Mouse (Mus musculus) stomach, embryonic 14.5 days (tissue): ENCODE data around the gene Tmigd3. TPM values are rescaled to one million over a fixed set of nuclear protein-coding genes. Genes with fewer than 3 reads are reported as not detected.
"Not testable (repeated sequence)": the region's sequence is repeated elsewhere in the genome, so short reads cannot be mapped to it uniquely, and the experiment has no call there.

Experiments used
- ATAC-seq: fragments of 200-750 bp; cut with Nextera tagmentation; 2 replicates; pipeline ENCODE4 v1.8.0; 2017; ENCODE audit warnings: low read depth, moderate TSS enrichment; ENCODE audit not compliant: insufficient number of reproducible peaks, insufficient read depth, low FRiP score
- H3K27ac ChIP-seq: fragments of 300-500 bp; sonication (generic); 2 replicates; pipeline ENCODE4 v1.5.1; 2014; ENCODE audit warnings: mild to moderate bottlenecking, low read length, moderate library complexity, mixed read lengths
- H3K27me3 ChIP-seq: fragments of 300-500 bp; sonication (generic); 2 replicates; pipeline ENCODE4 v1.6.1; 2014; ENCODE audit warnings: low read length, control low read depth, mixed read lengths; ENCODE audit not compliant: control insufficient read depth, insufficient read depth
- H3K36me3 ChIP-seq: fragments of 300-500 bp; sonication (generic); 2 replicates; pipeline ENCODE4 v1.6.1; 2014; ENCODE audit warnings: mild to moderate bottlenecking, control low read depth, low read length, moderate library complexity, mixed read lengths; ENCODE audit not compliant: control insufficient read depth, insufficient read depth
- H3K4me1 ChIP-seq: fragments of 300-500 bp; sonication (generic); 2 replicates; pipeline ENCODE4 v1.6.1; 2014; ENCODE audit warnings: low read length, control low read depth, mixed read lengths; ENCODE audit not compliant: control insufficient read depth, insufficient read depth
- H3K4me2 ChIP-seq: fragments of 300-500 bp; sonication (generic); replicated peaks from 2 replicates; pipeline ENCODE4 v1.6.1; 2014; ENCODE audit warnings: low read depth, low read length, control low read depth
- H3K4me3 ChIP-seq: fragments of 300-500 bp; sonication (generic); 2 replicates; pipeline ENCODE4 v1.5.1; 2014; ENCODE audit warnings: low read depth, low read length, control low read depth
- H3K9ac ChIP-seq: fragments of 300-500 bp; sonication (generic); replicated peaks from 2 replicates; pipeline ENCODE4 v1.6.1; 2014; ENCODE audit warnings: low read depth, mild to moderate bottlenecking, control low read depth, low read length, moderate library complexity, mixed read lengths
- H3K9me3 ChIP-seq: fragments of 300-500 bp; sonication (generic); 2 replicates; pipeline ENCODE4 v1.6.1; 2016; ENCODE audit warnings: low read depth, low read length, control low read depth; ENCODE audit not compliant: control insufficient read depth
- WGBS: fragments of 180-500 bp; shearing (Covaris S2); extraction: QIAGEN DNeasy Blood & Tissue Kit; methylation state at CpG from one replicate; pipeline ENCODE4 v1.1.7; 2014; 5-methylcytosine and 5-hydroxymethylcytosine counted together
- polyA plus RNA-seq: library from polyadenylated mRNA; unstranded; fragments of >200 nt; fragmentation: Nextera tagmentation; extraction: Ambion mirVana; gene quantifications from 2 replicates; pipeline ENCODE4 v1.2.1, GENCODE M21; 2014

Gene Tmigd3
- polyA plus RNA-seq, 1 experiment from 2014 or later = not detected

DNA sequence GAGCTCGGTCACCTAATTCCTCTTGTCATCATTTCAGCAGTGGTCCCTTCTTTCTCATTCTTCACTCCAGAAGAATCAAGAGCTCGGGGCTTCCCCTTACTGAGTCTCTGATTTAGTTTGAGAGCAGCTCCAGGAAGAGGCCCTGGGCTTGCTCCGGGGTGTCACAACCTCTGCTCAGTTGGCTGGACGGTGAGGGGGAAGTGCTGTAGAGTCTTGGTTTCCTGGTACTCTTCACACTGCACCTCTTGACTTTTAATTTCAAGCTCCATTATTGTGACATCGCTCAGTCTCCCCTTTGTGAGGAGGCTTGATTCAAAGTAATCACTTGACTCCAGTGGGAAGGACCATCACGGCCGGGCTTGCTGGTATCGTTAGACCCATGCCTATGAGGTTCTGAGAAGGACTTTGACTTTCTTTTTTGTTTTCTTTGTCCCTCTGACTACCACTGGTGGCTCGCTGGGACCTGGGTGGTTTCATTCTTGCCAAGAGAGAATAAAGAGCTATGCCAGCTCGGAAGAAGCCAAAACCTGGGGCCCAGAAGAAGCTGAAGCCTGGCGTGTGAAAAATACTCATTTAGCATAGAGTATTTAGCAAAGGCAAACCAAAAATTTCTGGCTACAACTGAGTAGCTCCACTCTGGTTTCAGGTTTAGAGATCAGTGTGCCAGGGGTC lies 40.0 kb downstream of the Tmigd3 start:
- no peak overlapping the region for H3K4me2 ChIP-seq

GRCm38 (mm10) chr3:105912097-105912880 lies 41.6 kb downstream of the Tmigd3 start:
- Histone ChIP-seq H3K9me3 (no peaks in the 10 kb centered on the region), H3K36me3 (no peaks in the 10 kb centered on the region), H3K4me3 (no peak overlapping the region), H3K4me1 (no peaks in the 10 kb centered on the region), H3K27me3 (no peaks in the 10 kb centered on the region), H3K4me2 (no peak overlapping the region), H3K9ac (no peak overlapping the region), H3K27ac (no peak overlapping the region)
- WGBS = 51% methylated on average over 9 of the region's 9 CpGs
- ATAC-seq = no peak

More for the DNA sequence above, 40.0 kb downstream of the Tmigd3 start:
- no peak overlapping the region for H3K27ac ChIP-seq
- H3K27me3 ChIP-seq = no peaks in the 10 kb centered on the region
- no peak overlapping the region for H3K9ac ChIP-seq
- H3K36me3 ChIP-seq = no peaks in the 10 kb centered on the region
- WGBS = 80% methylated on average over 11 of the region's 11 CpGs
- H3K4me3 ChIP-seq = no peak overlapping the region
- ATAC-seq = no peak
- no peaks in the 10 kb centered on the region for H3K9me3 ChIP-seq
- no peaks in the 10 kb centered on the region for H3K4me1 ChIP-seq

DNA sequence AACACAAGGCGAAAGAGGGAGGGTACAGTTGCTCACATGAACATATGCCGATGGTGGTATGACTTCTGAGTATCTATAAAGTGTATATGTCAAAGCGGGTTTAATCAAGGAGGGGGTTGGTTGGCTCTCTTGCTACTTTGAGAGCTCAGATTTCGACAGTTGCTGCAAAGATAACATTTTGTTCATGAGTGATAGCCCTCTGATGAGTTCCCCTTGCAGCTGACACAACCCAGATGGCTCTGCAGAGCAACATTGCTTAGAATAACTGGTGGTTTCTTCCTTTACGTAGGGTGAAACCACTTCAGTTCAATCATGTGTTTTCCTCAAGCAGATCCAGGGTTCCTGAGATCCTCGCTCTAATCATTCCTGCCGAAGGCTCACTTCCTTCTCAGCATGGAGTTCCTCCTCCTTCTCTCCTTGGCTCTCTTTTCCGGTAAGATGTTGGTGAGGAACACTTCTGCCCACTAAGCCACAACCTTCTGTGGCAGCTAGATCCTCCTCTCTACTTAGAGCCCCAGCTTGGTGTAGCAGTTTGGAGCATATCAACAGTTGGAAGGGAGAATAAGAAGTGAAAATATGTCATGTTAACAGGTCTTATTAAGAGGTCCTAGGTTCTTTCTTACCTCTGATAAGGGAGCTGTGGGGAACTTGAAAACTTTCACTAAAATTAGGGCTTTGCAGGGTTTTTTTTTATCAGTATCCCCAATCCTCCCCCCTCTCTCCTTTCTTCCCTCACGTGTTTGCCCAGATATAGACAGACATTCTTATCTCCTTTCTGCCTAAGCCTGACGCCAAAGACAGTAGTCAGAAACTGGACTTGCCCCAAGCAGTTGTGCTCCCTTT lies 43.4 kb downstream of the Tmigd3 start:
- WGBS = 42% methylated on average over 10 of the region's 10 CpGs

GRCm38 (mm10) chr3:105915281-105915680 lies 44.6 kb downstream of the Tmigd3 start:
- WGBS = 13% methylated on average over 1 of the region's 1 CpGs
- H3K36me3 ChIP-seq = no peaks in the 10 kb centered on the region
- H3K9ac ChIP-seq = no peak overlapping the region
- H3K4me1 ChIP-seq = no peaks in the 10 kb centered on the region
- no peak overlapping the region for H3K27ac ChIP-seq
- H3K27me3 ChIP-seq = no peaks in the 10 kb centered on the region
- no peaks in the 10 kb centered on the region for H3K9me3 ChIP-seq
- no peak for ATAC-seq
- no peak overlapping the region for H3K4me3 ChIP-seq
- no peak overlapping the region for H3K4me2 ChIP-seq

More for the DNA sequence above, 43.4 kb downstream of the Tmigd3 start:
- H3K9me3 ChIP-seq = no peaks in the 10 kb centered on the region
- no peak overlapping the region for H3K9ac ChIP-seq
- no peak; the same call in 1 of the 2 replicates for ATAC-seq
- H3K27me3 ChIP-seq = no peaks in the 10 kb centered on the region
- H3K4me3 ChIP-seq = no peak overlapping the region
- H3K27ac ChIP-seq = no peak overlapping the region
- H3K4me2 ChIP-seq = no peak overlapping the region
- H3K36me3 ChIP-seq = no peaks in the 10 kb centered on the region
- no peaks in the 10 kb centered on the region for H3K4me1 ChIP-seq

- not testable (repeated sequence) for H3K4me3 ChIP-seq, H3K9me3 ChIP-seq, H3K27ac ChIP-seq, H3K27me3 ChIP-seq, H3K4me1 ChIP-seq, H3K36me3 ChIP-seq, ATAC-seq, H3K4me2 ChIP-seq, H3K9ac ChIP-seq
Observed at GRCm38 (mm10) chr3:105916455-105916854, 45.8 kb downstream of the Tmigd3 start.

- no peaks in the 10 kb centered on the region for H3K9me3 ChIP-seq
- no peaks in the 10 kb centered on the region for H3K4me1 ChIP-seq
- H3K36me3 ChIP-seq = no peaks in the 10 kb centered on the region
- H3K4me3 ChIP-seq = no peak overlapping the region
- 70% methylated on average over 10 of the region's 10 CpGs for WGBS
- H3K9ac ChIP-seq = no peak overlapping the region
- no peak overlapping the region for H3K27ac ChIP-seq
- no peak for ATAC-seq
- H3K4me2 ChIP-seq = no peak overlapping the region
- no peaks in the 10 kb centered on the region for H3K27me3 ChIP-seq
Observed at GRCm38 (mm10) chr3:105917656-105918354, 47.1 kb downstream of the Tmigd3 start.

DNA sequence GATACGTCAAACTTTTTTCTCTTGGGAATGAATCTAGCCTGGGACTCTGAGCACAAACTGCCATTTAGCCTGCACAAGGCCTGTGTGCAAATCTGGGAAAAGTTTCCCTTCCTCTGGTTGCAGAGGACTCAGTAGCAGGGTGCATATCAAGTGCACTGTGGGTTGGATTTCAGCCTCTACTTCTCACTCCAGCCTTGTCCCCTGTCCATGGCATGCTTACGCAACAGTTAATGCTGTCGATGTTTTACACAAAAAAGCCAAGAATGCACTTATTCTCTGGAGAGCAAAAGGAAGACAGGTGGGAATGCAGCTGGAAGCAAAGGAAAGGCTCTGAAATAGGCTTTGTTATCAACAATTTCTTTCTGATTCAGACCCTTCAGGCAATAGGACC lies 47.6 kb downstream of the Tmigd3 start:
- no peaks in the 10 kb centered on the region for H3K36me3 ChIP-seq
- H3K27ac ChIP-seq = no peak overlapping the region
- no peak overlapping the region for H3K4me3 ChIP-seq
- no peaks in the 10 kb centered on the region for H3K9me3 ChIP-seq
- 73% methylated on average over 3 of the region's 3 CpGs for WGBS
- H3K9ac ChIP-seq = no peak overlapping the region
- no peak for ATAC-seq
- no peak overlapping the region for H3K4me2 ChIP-seq
- H3K4me1 ChIP-seq = no peaks in the 10 kb centered on the region
- H3K27me3 ChIP-seq = no peaks in the 10 kb centered on the region

DNA sequence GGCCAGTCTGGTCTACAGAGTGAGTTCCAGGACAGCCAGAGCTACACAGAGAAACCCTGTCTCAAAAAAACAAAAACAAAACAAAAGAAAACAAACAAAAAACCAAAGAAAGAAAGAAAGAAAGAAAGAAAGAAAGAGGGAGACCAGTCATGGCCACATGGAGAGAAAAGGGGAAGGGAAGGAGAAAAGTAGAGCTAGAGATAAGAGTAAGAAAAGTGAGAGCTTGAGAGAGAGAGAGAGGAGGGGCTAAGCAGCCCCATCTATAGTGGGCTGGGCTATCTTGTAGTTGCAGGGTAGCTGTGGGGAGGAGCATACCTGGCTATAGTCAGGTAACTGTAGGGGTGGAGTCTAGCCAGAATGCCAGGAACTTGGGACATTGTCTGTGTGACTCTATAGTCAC lies 50.0 kb downstream of the Tmigd3 start:
- not testable (repeated sequence) for H3K4me2 ChIP-seq, H3K4me3 ChIP-seq, H3K27me3 ChIP-seq, H3K36me3 ChIP-seq, H3K9ac ChIP-seq, H3K27ac ChIP-seq, H3K4me1 ChIP-seq, H3K9me3 ChIP-seq, ATAC-seq
